Mouse (Mus musculus) limb, embryonic 15.5 days (tissue): ENCODE data around the gene Mucl3. TPM values are rescaled to one million over a fixed set of nuclear protein-coding genes. Genes with fewer than 3 reads are reported as not detected.

Experiments
- ATAC-seq: fragments of 200-750 bp; cut with Nextera tagmentation; 2 replicates; pipeline ENCODE4 v1.8.0; 2017; ENCODE audit warnings: low read depth, moderate TSS enrichment; ENCODE audit not compliant: insufficient number of reproducible peaks, low FRiP score, low TSS enrichment
- H3K27ac ChIP-seq: fragments of 300-500 bp; sonication (generic); 2 replicates; pipeline ENCODE4 v1.5.1; 2015; ENCODE audit warnings: moderate library complexity, mild to moderate bottlenecking, inconsistent platforms
- H3K27me3 ChIP-seq: fragments of 300-500 bp; sonication (generic); 2 replicates; pipeline ENCODE4 v1.6.1; 2015; ENCODE audit warnings: inconsistent platforms
- H3K36me3 ChIP-seq: fragments of 300-500 bp; sonication (generic); 2 replicates; pipeline ENCODE4 v1.6.1; 2015; ENCODE audit warnings: inconsistent platforms
- H3K4me1 ChIP-seq: fragments of 300-500 bp; sonication (generic); 2 replicates; pipeline ENCODE4 v1.6.1; 2015; ENCODE audit warnings: inconsistent platforms
- H3K4me2 ChIP-seq: fragments of 300-500 bp; sonication (generic); 2 replicates; pipeline ENCODE4 v1.6.1; 2015; ENCODE audit warnings: mild to moderate bottlenecking, inconsistent platforms
- H3K4me3 ChIP-seq: fragments of 300-500 bp; sonication (generic); 2 replicates; pipeline ENCODE4 v1.5.1; 2015; ENCODE audit warnings: mild to moderate bottlenecking, inconsistent platforms
- H3K9ac ChIP-seq: fragments of 300-500 bp; sonication (generic); 2 replicates; pipeline ENCODE4 v1.6.1; 2015; ENCODE audit warnings: inconsistent platforms
- H3K9me3 ChIP-seq: fragments of 300-500 bp; sonication (generic); 2 replicates; pipeline ENCODE4 v1.6.1; 2016; ENCODE audit warnings: inconsistent platforms
- WGBS: fragments of 180-500 bp; shearing (Covaris S2); methylation state at CpG from one replicate; pipeline ENCODE4 v1.1.7; 2015; 5-methylcytosine and 5-hydroxymethylcytosine counted together
- polyA plus RNA-seq: library from polyadenylated mRNA; unstranded; fragments of >200 nt; fragmentation: Nextera tagmentation; extraction: Ambion mirVana; gene quantifications from 2 replicates; pipeline ENCODE4 v1.2.1, GENCODE M21; 2015

The Mucl3 gene
- polyA plus RNA-seq, 1 experiment from 2014 or later, result 0.10 TPM

- Histone ChIP-seq H3K4me1 (peaks cover 8% of the 10 kb centered on the region), H3K4me3 (no peak overlapping the region), H3K27me3 (no peaks in the 10 kb centered on the region), H3K27ac (no peak overlapping the region), H3K36me3 (no peaks in the 10 kb centered on the region), H3K4me2 (no peak overlapping the region), H3K9me3 (no peaks in the 10 kb centered on the region), H3K9ac (no peak overlapping the region)
- WGBS, result 30% methylated on average over 4 of the region's 4 CpGs
- ATAC-seq, result no peak
Observed at GRCm38 (mm10) chr17:35588387-35588786, 55.1 kb downstream of the Mucl3 start.

- peaks cover 8% of the 10 kb centered on the region for H3K4me1 ChIP-seq
- no peak overlapping the region for H3K4me2 ChIP-seq
- WGBS, result 82% methylated on average over 1 of the region's 1 CpGs
- no peak overlapping the region for H3K27ac ChIP-seq
- H3K9ac ChIP-seq, result no peak overlapping the region
- H3K9me3 ChIP-seq, result no peaks in the 10 kb centered on the region
- no peak for ATAC-seq
- no peaks in the 10 kb centered on the region for H3K27me3 ChIP-seq
- H3K36me3 ChIP-seq, result no peaks in the 10 kb centered on the region
- no peak overlapping the region for H3K4me3 ChIP-seq
Observed at GRCm38 (mm10) chr17:35587291-35587690, 56.2 kb downstream of the Mucl3 start.

Other genes starting within 250 kb of the Mucl3 start
- gene H2-Q6, start 218.8 kb downstream of the Mucl3 start, polyA plus RNA-seq, result 0.35 and 0.46 TPM in 2 replicates
- gene H2-Q7, start 204.5 kb downstream of the Mucl3 start, polyA plus RNA-seq, result 3.1 and 3.3 TPM in 2 replicates
- 0.65 and 1.2 TPM in 2 replicates for gene H2-Q10, start 173.6 kb downstream of the Mucl3 start, polyA plus RNA-seq
- not detected in 2 replicates for gene Pou5f1, start 137.7 kb downstream of the Mucl3 start, polyA plus RNA-seq
- 88.0 and 97.6 TPM in 2 replicates for gene Tcf19, start 126.9 kb downstream of the Mucl3 start, polyA plus RNA-seq
- 18.0 and 18.1 TPM in 2 replicates for gene Cchcr1, start 126.6 kb downstream of the Mucl3 start, polyA plus RNA-seq
- gene Psors1c2, start 110.5 kb downstream of the Mucl3 start, polyA plus RNA-seq, result 1.3 and 1.8 TPM in 2 replicates
- 2.0 and 4.8 TPM in 2 replicates for gene Cdsn, start 91.6 kb downstream of the Mucl3 start, polyA plus RNA-seq
- 5.6 and 6.0 TPM in 2 replicates for gene 2300002M23Rik, start 76.2 kb downstream of the Mucl3 start, polyA plus RNA-seq
- gene Sfta2, start 42.1 kb downstream of the Mucl3 start, polyA plus RNA-seq, result not detected in 2 replicates
- 0.14 and 0.33 TPM in 2 replicates for gene Gm9573, start 17.1 kb downstream of the Mucl3 start, polyA plus RNA-seq
- 14.3 and 14.4 TPM in 2 replicates for gene Vars2, start 23.9 kb upstream of the Mucl3 start, polyA plus RNA-seq
- 36.2 and 42.2 TPM in 2 replicates for gene Gtf2h4, start 30.0 kb upstream of the Mucl3 start, polyA plus RNA-seq
- gene Ddr1, start 60.9 kb upstream of the Mucl3 start, polyA plus RNA-seq, result 81.7 and 85.2 TPM in 2 replicates
- 23.2 and 27.5 TPM in 2 replicates for gene Ier3, start 178.0 kb upstream of the Mucl3 start, polyA plus RNA-seq
- gene Flot1, start 179.5 kb upstream of the Mucl3 start, polyA plus RNA-seq, result 60.2 and 70.9 TPM in 2 replicates
- 811 and 833 TPM in 2 replicates for gene Tubb5, start 194.6 kb upstream of the Mucl3 start, polyA plus RNA-seq
- 13.0 and 15.0 TPM in 2 replicates for gene Mdc1, start 197.8 kb upstream of the Mucl3 start, polyA plus RNA-seq
- gene Nrm, start 217.6 kb upstream of the Mucl3 start, polyA plus RNA-seq, result 55.5 and 59.0 TPM in 2 replicates
- 24.8 and 28.8 TPM in 2 replicates for gene Ppp1r18, start 221.9 kb upstream of the Mucl3 start, polyA plus RNA-seq
- 36.8 and 41.3 TPM in 2 replicates for gene Dhx16, start 236.1 kb upstream of the Mucl3 start, polyA plus RNA-seq